Mouse (Mus musculus) left cerebral cortex, postnatal 10 days (tissue): ENCODE data around the gene Cacna2d1. TPM values are rescaled to one million over a fixed set of nuclear protein-coding genes. Genes with fewer than 3 reads are reported as not detected.

Experiments used
- DNase-seq, 2 experiments: peaks; one replicate each; pipeline ENCODE4 v3.0.0; 2021 to 2022; ENCODE audit warnings: low spot score in 2 of 2, mixed read lengths in 1 of 2; ENCODE audit errors: extremely low spot score in 1 of 2
- intact Hi-C: fragments of 180-260 bp; cut with DNase I; formaldehyde crosslinking; loops from one replicate; pipeline ENCODE4 v1.15.1; 2025
- total RNA-seq, 2 experiments: library from RNA; stranded (reverse); gene quantifications; 2 replicates each; pipeline ENCODE4 v1.2.3; 2021

Cacna2d1 gene
- total RNA-seq, 2 experiments from 2014 or later = 204 to 207 TPM

DNA sequence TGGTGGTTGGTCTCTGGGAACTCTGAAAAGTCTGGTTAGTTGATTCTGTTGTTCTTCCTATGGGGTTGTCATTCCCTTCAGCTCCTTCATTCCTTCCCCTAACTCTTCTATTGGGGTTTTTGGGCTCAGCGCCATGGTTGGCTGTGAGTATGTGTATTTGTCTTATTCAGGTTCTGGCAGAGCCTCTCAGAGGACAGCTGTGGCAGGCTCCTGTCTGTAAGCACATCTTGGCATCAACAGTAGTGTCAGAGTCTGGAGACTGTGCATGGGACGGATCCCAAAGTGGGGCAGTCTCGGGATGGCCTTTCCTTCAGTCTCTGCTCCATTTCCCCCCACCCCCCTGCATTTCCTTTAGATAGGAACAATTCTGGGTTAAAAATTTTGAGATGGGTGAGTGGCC is 294.9 kb downstream of the Cacna2d1 start:
- DNase-seq = peak in 1 of 2 experiments; percentile 23
- intact Hi-C loops = no loop called here

DNA sequence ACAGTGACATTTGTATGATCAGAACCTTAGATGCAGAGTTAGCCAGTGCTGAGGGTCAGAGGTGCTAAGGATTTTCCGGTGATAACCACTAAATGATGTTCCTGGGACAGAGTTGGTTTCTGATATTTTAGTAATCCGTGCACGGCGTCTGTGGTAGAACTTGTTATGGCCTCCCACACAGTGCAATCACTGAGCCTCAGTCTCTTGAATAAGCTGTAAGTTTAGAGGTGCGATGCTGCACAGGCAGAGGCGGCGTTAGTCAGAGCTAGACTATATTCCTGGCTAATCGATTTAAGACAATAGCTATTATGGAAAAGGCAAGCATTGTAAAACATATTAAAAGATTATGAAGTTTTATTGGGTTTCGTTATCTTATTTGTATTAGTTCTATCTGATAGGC is 297.0 kb downstream of the Cacna2d1 start:
- intact Hi-C loops = no loop called here
- DNase-seq = no peak

DNA sequence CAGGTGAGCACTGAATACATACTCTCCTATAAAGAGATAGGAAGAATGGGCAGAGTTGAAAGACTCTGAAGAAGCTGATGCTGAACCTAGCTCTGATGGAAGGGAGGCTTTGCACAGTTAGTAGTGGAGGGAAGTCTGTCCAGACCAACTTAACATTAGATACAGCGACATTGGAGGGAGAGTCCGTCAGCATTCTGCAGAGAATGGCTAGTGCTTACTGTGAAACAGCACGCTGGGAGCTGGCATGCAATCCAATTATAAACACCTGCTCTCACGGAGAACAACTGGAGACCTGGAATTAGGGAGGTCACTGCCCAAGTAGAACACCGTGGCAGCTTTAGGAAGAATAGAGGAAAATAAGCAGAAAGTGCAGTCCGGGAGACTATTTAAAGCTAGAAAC is 300.4 kb downstream of the Cacna2d1 start:
- no peak for DNase-seq
- intact Hi-C loops = no loop called here

DNA sequence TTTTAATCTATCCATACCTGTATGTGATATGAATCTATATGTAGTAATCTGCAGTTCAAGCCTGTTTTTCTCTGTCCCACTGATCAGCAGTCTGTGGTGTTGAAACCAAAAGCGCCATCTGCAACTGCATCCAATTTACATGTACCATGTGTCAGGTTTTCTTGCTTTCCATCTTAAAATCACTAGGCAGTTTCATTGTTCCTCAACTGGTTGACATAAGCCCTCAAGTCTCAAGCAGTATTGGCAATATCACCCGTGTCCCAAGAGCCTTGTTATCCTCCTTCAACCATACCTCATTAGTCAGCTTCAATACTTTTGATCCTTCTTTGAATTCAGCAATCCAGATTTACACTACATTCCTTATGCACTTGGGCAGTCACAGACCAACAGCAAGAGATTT is 301.4 kb downstream of the Cacna2d1 start:
- intact Hi-C loops = no loop called here
- DNase-seq = no peak

DNA sequence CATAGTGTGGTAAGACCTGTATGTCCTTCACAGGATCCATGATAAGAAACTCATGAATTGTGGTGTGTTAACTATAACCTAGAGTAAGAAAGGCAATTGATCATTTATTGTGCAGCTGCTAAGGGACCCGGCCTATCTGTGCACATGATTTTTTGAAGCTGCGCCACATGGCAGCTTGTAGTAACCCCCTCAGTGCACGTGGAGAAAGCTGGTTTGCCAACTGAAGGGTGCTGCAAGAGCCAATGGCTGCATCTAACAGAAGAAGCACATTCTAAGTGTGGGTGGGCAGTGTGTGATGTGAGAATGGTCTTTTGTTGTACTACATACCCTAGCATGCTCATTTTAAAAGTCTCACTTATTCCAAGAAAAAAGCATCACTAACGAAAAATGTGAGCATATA is 302.1 kb downstream of the Cacna2d1 start:
- peak in 1 of 2 experiments; percentile 30 for DNase-seq
- intact Hi-C loops = no loop called here

DNA sequence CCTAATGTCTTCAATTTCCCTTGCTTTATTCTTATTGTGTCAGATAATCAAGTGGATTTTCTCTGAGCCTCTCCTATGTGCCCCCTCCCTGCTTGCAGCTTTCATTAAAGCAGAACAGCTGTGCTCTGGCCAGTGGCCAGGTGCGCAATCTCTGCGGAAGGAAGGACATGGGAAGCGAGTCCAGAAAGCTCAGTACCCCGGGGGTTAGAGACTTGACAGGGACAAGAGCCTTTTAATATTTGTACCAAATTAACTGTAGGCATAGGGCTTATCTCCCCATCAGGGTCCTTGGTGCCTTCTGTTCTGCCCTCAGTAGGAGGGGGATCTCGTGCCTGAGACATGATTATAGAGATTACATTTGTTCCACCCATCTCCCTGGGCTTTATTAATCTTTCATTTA is 303.5 kb downstream of the Cacna2d1 start:
- peak in 1 of 2 experiments; percentile 61 for DNase-seq

DNA sequence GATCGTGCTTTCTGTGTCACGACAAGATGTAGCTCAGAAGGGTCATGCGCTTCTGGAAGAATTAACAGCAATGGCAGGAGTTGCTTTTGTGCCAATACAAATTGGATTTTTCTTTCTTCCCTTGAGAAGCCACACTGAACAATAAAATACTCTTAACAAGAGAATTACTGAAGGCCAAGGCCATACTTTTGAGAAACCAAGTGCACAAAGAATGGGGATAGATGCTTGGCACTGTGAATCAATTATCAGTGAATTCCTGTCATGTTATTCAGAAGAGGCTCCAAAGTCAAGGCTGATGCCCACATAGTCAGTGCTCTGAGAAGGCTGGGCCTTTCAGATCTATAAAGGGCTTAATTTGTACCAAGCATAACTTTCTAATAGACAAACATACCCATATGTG is 305.8 kb downstream of the Cacna2d1 start:
- intact Hi-C loops = no loop called here
- no peak for DNase-seq

More for the DNA sequence above, 303.5 kb downstream of the Cacna2d1 start:
- intact Hi-C loops = no loop called here

DNA sequence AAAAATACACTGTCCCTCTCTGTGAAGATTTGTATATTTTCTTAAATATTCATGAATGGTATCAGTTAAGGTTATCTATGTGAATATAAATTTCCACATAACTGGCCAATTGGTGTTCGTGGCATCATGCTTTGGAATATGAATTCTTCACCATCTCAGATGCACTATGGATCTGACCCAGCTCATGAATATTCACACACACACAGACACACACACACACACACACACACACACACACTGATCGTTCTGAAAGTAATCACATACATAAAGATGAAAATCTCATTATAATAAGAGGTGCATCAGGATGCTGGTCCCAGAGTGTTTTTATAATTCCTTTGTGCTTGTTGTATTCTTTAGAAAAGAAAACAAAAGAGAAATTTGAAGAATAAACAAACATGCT is 309.1 kb downstream of the Cacna2d1 start:
- DNase-seq = no peak
- intact Hi-C loops = no loop called here

DNA sequence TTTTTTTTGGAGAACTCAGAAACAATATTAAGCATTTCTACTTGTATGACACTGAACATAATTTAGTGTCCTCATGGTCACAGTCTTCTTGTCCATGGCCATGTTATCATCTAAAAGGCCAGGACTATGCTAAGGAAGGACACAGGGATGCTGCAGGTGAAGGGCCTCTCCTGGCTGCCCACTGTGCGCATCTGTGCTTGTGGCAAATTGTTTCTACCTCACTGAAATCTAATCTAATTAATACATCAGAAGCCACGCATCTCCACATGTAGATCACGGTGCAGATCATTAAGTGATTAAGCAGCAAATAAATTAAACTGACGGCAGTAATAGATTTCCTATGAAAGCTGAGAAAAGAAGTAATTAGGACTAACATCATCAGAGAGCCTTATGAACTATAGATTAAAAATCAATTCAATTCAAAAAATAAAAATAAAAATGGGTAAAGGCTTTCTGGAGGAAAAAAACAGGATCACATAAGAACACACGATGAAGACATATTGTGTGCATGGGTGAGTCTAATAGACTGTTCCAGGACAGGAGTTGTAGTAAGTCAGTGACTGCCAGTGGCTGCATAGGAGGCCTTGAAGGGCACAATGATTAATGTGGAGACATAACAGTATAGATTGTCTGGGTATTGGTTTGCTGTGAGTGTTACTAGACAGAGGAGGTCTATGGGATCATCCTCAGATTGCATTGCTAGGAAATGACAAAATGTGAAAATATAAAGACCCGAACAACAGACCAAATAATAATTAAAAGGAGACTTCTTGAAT is 318.4 kb downstream of the Cacna2d1 start:
- intact Hi-C loops = no loop called here

DNA sequence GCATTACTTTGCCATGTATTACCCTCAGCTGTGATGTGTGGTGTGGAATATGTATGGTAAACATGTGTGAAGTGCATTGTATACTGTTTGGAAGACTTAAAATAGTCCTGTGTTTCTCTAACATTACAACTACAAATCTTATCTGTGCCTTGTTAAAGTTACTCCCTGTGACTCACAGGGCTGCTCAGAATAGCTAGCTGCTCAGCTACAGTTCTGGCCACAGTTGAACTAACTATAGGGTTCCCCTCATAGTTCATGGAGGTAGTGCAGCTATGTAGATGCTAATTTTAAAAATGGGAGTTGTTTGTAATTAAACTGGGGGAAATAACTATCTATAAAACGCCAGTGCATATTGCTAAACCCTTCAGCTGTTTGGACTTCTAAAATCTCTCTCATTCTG is 319.3 kb downstream of the Cacna2d1 start:
- DNase-seq = no peak
- intact Hi-C loops = no loop called here

More for the DNA sequence above, 318.4 kb downstream of the Cacna2d1 start:
- DNase-seq = no peak

DNA sequence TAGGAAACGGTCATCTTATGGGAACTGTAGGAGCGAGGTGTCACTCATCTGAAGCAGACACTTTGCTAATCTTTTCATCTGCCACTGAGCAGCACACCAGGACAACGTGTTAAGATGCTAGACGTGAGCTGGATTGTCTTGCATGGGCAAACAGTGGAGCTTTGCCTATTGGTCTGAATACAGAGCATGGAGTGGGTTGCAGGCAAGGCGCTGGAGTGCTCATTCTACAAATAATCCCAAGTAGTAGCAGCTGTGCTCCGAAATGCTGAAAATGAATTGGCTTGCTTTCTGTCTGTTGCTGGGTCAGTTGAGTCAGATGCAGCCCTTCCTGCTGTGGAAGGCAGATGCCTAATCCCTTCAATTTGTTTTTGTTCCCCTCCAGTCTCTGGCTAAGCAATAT is 330.9 kb downstream of the Cacna2d1 start:
- DNase-seq = no peak
- intact Hi-C loops = no loop called here

DNA sequence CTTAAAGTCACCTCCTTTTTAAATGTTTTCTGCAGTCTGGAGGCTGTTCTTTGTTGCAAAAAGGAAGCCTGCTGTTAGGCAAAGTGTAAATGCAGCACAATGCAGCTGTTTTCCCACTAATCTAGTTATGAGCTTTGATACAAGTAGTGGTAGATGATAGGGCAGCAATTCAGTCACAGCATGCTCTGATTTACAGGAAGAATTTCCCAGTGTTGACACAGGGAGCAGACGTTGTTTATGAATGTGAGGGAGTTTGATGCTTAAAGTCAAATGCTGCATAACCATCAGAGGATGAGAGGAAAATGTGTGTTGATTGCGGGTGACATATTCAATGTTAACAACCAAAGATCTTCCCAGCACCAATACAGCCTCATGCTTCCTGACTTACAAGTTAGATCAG is 342.6 kb downstream of the Cacna2d1 start:
- DNase-seq = no peak

DNA sequence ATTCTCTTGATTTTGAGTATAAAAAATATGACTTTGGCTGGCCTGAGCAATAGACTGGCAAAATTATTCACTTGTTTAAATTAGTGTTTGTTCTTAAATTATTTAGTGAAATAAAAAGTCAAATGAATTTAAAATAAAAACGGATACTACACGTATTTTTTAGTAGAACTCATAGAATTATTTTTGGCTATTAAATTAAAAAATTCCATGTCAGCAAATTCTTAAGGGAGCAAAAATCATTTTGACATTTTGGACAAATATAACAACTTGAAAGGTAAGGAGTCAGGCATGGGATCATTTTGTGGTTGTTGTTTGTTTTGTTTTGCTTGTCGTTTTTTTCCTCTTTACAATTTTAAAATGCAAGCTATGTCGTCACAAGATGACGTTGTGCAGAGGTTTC is 346.7 kb downstream of the Cacna2d1 start:
- intact Hi-C loops = no loop called here
- DNase-seq = no peak

More for the DNA sequence above, 342.6 kb downstream of the Cacna2d1 start:
- intact Hi-C loops = no loop called here

DNA sequence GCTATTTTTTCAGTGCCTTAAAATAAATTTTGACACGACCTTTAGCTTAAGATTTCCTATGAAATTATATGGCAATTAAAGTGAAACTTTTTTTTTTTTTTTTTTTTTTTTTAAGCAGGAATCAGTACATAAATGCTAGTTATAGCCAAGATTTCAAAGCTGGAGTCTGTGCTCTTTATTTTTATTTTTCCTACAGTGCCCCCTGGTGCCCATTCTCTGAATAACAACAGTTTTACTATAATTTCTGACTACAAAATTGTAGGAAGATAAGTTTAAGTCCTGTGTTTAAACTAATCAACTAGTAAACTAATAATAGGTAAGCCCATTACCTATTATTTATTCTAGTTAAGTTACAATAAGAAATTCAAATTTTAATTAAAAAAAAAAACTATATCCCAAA is 358.7 kb downstream of the Cacna2d1 start:
- intact Hi-C loops = loop anchor here (5.0 to 10.0 kb wide), 3 partner anchors 358 to 588 kb away; partner anchors contain the start of gene Cacna2d1
- peak in 1 of 2 experiments; percentile 36 for DNase-seq

DNA sequence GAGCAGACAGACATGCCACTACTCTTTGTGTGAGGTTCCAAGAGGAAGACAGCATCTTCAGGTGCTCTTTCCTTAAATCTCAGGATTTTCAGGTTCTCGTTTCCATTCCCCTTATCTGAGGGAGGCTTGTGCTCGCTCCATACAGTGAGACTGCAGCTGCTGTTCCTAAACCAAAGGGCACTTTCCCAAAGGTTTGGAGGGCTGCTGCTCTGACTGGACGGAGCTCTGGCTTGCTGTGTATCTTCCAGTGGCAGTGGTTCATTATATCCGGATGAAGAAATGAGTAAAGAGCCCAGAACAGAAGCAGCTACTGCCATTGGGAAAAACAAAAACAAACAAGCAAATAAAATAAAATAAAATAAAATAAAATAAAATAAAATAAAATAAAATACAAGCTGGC is 359.3 kb downstream of the Cacna2d1 start:
- no peak for DNase-seq
- intact Hi-C loops = loop anchor here (5.0 to 10.0 kb wide), 3 partner anchors 359 to 589 kb away; partner anchors contain the start of gene Cacna2d1

DNA sequence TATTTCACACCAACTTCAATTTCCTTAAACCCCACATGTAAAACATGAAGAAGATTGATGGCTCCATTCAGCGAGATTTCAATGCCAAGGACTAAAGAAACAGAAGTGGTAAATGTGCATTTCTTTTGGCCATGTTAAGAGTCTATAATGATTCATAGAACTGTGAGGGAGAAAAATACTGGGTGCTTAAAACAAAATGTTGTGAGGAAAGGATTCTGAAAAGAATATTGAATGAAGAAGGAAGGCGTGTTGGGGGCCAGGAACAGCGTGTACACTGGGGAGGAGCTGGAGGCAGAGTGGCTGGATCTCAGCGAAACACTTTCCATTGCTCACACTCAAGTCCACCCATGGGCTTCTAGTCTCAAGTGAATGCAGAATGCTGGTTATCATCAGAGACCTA is 360.2 kb downstream of the Cacna2d1 start:
- intact Hi-C loops = loop anchor here (5.0 to 10.0 kb wide), 3 partner anchors 360 to 590 kb away; partner anchors contain the start of gene Cacna2d1
- no peak for DNase-seq

DNA sequence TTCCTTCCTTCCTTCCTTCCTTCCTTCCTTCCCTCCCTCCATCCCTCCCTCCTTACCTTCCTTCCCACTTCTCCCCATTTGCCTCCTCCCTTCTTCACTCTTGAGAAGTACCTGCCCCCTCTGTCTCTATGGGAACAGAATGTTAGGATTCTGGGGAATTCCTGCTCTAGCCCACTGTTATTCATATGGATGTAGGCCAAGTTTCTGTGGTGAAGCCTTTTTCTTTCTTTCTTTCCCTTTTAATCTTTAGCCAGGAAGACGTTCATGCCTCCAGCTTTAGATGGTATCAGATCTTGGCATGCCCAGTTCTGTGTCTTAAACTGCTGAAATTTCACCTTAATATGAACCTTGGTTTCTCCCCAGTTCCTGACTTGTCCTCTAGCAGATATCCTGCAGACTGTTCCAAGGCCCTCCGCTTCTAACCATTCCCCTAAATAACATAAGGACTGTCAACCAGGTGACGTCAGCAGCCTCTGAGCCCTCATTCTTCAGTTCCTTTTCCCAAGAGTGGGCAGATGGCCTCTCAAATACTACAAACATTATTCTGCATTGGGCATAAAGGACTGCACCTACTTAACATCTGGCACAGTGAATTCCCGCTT is 362.8 kb downstream of the Cacna2d1 start:
- no peak for DNase-seq
- intact Hi-C loops = loop anchor here (10.0 kb wide), 2 partner anchors 362 to 592 kb away; partner anchors contain the start of gene Cacna2d1

DNA sequence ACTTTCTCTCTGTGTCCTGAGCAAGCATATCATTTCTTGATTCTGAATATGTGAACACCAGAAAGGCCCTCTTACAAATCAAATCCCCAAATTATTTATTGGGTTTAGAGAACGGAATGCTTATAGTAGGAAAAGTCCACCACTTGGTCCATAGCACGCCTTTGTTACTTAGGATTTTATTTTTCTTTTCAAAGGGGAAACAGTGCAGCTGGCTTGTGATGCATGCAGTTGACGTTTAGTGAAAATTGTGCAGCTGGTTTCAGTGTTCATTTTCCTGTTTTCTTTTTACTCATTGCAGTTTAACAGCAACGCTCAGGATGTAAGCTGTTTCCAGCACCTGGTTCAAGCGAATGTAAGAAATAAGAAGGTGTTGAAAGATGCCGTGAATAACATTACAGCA is 365.1 kb downstream of the Cacna2d1 start:
- intact Hi-C loops = loop anchor here (10.0 kb wide), 2 partner anchors 365 to 595 kb away; partner anchors contain the start of gene Cacna2d1
- no peak for DNase-seq

DNA sequence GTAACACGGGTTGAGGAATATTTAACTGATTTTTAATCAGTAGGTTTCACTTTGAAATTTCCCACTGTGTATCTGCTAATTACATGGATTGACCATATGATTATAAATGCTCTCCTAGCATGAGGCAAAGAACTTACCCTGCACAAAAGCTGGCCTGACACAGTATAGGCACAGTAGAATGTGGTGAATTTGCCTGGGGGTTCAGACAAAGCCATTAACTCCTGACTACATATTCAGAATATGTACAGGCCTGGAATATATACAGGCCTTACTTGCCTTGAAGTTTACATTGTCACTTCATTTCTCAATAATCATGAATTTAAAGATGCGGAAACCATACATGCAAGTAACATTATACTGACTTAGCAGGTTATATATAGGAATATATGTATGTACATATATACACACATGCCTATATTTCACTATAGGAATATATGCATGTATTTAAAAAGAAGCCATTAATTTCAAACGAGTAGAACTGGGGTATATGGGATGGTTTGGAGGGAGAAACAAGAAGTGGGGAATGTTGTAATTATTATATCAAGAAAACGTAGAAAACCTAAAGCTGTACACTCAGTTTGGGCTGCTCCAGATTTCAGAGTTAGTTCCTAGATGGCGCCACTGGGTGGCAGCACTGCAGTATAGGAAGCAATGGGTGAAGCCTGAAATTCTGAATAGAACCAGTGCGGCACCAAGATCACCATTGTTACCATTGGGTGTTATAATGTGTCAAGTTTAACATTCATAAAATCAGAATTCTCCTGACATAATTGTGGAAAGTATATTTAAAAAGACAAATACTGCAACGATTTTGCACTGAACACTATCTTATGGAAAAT is 374.9 kb downstream of the Cacna2d1 start:
- intact Hi-C loops = loop anchor here (2.0 kb wide), 1 partner anchor 559 kb away; no protein-coding TSS in a partner anchor

More for the DNA sequence above, 374.9 kb downstream of the Cacna2d1 start:
- DNase-seq = peak; percentile 62 to 64
